Mouse (Mus musculus): Measurements from ENCODE around the gene Churc1.

- TF ChIP-seq POLR2A (IDR thresholded peaks at IDR 0.05; ENCODE audit: low read depth, low read length) (no peak), CTCF (conservative IDR thresholded peaks at IDR 0.05; ENCODE audit: insufficient read depth, insufficient read length, low read depth, low read length) (no peak)
Measured at GRCm38 (mm10) chr12:76811006-76811405, 45.7 kb downstream of the Churc1 start.

All from kidney, adult 2 months (tissue).